In genomic region chrX:73891551-73892152, GRCm38 (mm10) we compare ENCODE assay signal across 37 mouse cellular contexts. TPM values are rescaled to one million over a fixed set of nuclear protein-coding genes. Genes with fewer than 3 reads are reported as not detected.
DNase-seq lines count a peak whose midpoint lies in the region; ATAC-seq and TF ChIP-seq lines count a peak whose summit lies in the region.
"Had no signal": no experiment of that assay in that cellular context is flagged by ENCODE, and none has a peak within 500 bp of the region (broad histone marks: within the 10 kb centered on the region; RNA-seq: fewer than 3 reads in every experiment).

Gene Avpr2, plus strand, starts transcription at chrX:73892102.

- intact Hi-C loops in left cerebral cortex, postnatal 36 days (cut with DNase I): no loop called here

- H3K4me2 ChIP-seq in kidney, embryonic 15.5 days: no peak within 1 kb of the TSS
- H3K4me2 ChIP-seq in stomach, postnatal 0 days (replicated peaks; ENCODE audit: low read depth): no peak within 1 kb of the TSS
- H3K4me2 ChIP-seq: limb, embryonic 12.5 days; liver, embryonic 15.5 days; lung, embryonic 15.5 days; midbrain, embryonic 11.5 days; stomach, embryonic 15.5 days had no signal

- TF ChIP-seq CTCF in stomach, postnatal 0 days (IDR thresholded peaks at IDR 0.05; ENCODE audit: low read depth): no peak

- H3K9ac ChIP-seq in kidney, embryonic 15.5 days: no peak within 1 kb of the TSS
- H3K9ac ChIP-seq in stomach, postnatal 0 days (ENCODE audit: low read length): no peak within 1 kb of the TSS
- H3K9ac ChIP-seq: limb, embryonic 12.5 days; liver, embryonic 15.5 days; lung, embryonic 15.5 days; stomach, embryonic 15.5 days had no signal

- 0 out of 2 replicates have a peak, but pooled peaks have one; percentile 18 for ATAC-seq in kidney, embryonic 15.5 days (replicated peaks; ENCODE audit: low FRiP score)
- peak; percentile 61; the same call in 1 of the 2 replicates for ATAC-seq in stomach, postnatal 0 days (ENCODE audit: low FRiP score, low TSS enrichment)
- ATAC-seq: CD4-positive, CD25-positive, alpha-beta regulatory T cell, adult 4 months; forebrain, embryonic 16.5 days; hindbrain, embryonic 16.5 days; midbrain, embryonic 16.5 days had no signal

- peak within 1 kb of the TSS; percentile 13; the same call in 1 of the 2 replicates for H3K27ac ChIP-seq in kidney, embryonic 15.5 days
- no peak within 1 kb of the TSS for H3K27ac ChIP-seq in stomach, postnatal 0 days (replicated peaks)
- H3K27ac ChIP-seq: hindbrain, embryonic 10.5 days; limb, embryonic 12.5 days; liver, embryonic 15.5 days; lung, embryonic 15.5 days; stomach, embryonic 15.5 days had no signal

- 0 out of 2 replicates have a peak, but pooled peaks cover 6% of the 10 kb centered on the region for H3K27me3 ChIP-seq in kidney, embryonic 15.5 days
- H3K27me3 ChIP-seq in stomach, postnatal 0 days (ENCODE audit: control insufficient read depth, insufficient read depth, low read length): no peaks in the 10 kb centered on the region
- H3K27me3 ChIP-seq: lung, embryonic 15.5 days; stomach, embryonic 15.5 days had no signal

- H3K4me3 ChIP-seq in kidney, embryonic 15.5 days (replicated peaks): no peak within 1 kb of the TSS
- no peak within 1 kb of the TSS for H3K4me3 ChIP-seq in stomach, postnatal 0 days (ENCODE audit: low read depth, low read length)
- H3K4me3 ChIP-seq: erythroblast, embryonic 14.5 days; hindbrain, embryonic 10.5 days; limb, embryonic 12.5 days; liver, embryonic 15.5 days; lung, embryonic 15.5 days; stomach, embryonic 15.5 days had no signal

- H3K9me3 ChIP-seq in kidney, embryonic 15.5 days (replicated peaks): no peaks in the 10 kb centered on the region
- H3K9me3 ChIP-seq in stomach, postnatal 0 days (ENCODE audit: control insufficient read depth, low read length): no peaks in the 10 kb centered on the region
- H3K9me3 ChIP-seq: hindbrain, embryonic 10.5 days; limb, embryonic 12.5 days; liver, embryonic 15.5 days; lung, embryonic 15.5 days; stomach, embryonic 15.5 days had no signal

- WGBS in kidney, embryonic 15.5 days: 73% methylated on average over 6 of the region's 6 CpGs
- WGBS in stomach, postnatal 0 days: 45% methylated on average over 5 of the region's 6 CpGs

- peak; percentile 37 for DNase-seq in kidney, adult 18-20 months
- peak; percentile 49 to 65 for DNase-seq in kidney, postnatal 25 days
- peak; percentile 43 for DNase-seq in stomach, postnatal 0 days (ENCODE audit: low spot score)
- DNase-seq in spleen, postnatal 14 days (ENCODE audit: low spot score in 2 of 2): no peak
- DNase-seq in left cerebral cortex, postnatal 36 days (ENCODE audit: low spot score in 2 of 2): no peak
- no peak for DNase-seq in right cerebral cortex, postnatal 25 days
- DNase-seq: adrenal gland, postnatal 25 days; cerebellum, adult 11-12 months; cerebellum, adult 9-11 months; heart, postnatal 14 days; lung, postnatal 36 days; right cerebral cortex, postnatal 4 days; thymus, adult 18-20 months; thymus, postnatal 25 days had no signal

- TF ChIP-seq EP300 in stomach, postnatal 0 days (optimal IDR thresholded peaks at IDR 0.05): no peak

- no peaks in the 10 kb centered on the region for H3K4me1 ChIP-seq in kidney, embryonic 15.5 days
- no peaks in the 10 kb centered on the region for H3K4me1 ChIP-seq in stomach, postnatal 0 days (replicated peaks; ENCODE audit: control insufficient read depth, insufficient read depth)
- H3K4me1 ChIP-seq: hindbrain, embryonic 10.5 days; limb, embryonic 12.5 days; liver, embryonic 15.5 days; lung, embryonic 15.5 days; stomach, embryonic 15.5 days had no signal

- no peaks in the 10 kb centered on the region for H3K36me3 ChIP-seq in kidney, embryonic 15.5 days
- no peaks in the 10 kb centered on the region for H3K36me3 ChIP-seq in stomach, postnatal 0 days (ENCODE audit: control insufficient read depth, insufficient read depth, low read length)
- H3K36me3 ChIP-seq: hindbrain, embryonic 10.5 days; limb, embryonic 12.5 days; liver, embryonic 15.5 days; lung, embryonic 15.5 days; stomach, embryonic 15.5 days had no signal

RNA-seq across cellular contexts. Expression of gene Avpr2, which starts in this region (rescaled TPM):
- polyA plus RNA-seq in kidney, embryonic 15.5 days (2015; fragmentation: Nextera tagmentation; extraction: Ambion mirVana): 5.8 and 6.2 TPM in 2 replicates
- polyA plus RNA-seq in stomach, postnatal 0 days (2015; fragmentation: Nextera tagmentation; extraction: Ambion mirVana): 0.42 and 0.67 TPM in 2 replicates
- not detected for total RNA-seq in left cerebral cortex, postnatal 36 days (2021)
- total RNA-seq: adrenal gland, adult 18-20 months; adrenal gland, postnatal 25 days; gastrocnemius, adult 8-10 months; heart, adult 8-10 months; heart, postnatal 14 days; left cerebral cortex, postnatal 10 days; liver, adult 2 months had no signal
- polyA plus RNA-seq: cortical plate, adult 2 months; embryonic facial prominence, embryonic 14.5 days; erythroblast, embryonic 14.5 days; forebrain, embryonic 11.5 days; gonadal fat pad, adult 2 months; heart, embryonic 14.5 days; liver, adult 2 months; midbrain, embryonic 11.5 days; neural tube, embryonic 11.5 days had no signal

Comparison
In these comparisons a context has a peak if more than half of its experiments do, and no peak if none do; other contexts are left out.
1. Peak in DNase-seq and ATAC-seq in stomach, postnatal 0 days; RNA of the gene not detected or under 1 TPM.
2. DNase-seq: peak in kidney, adult 18-20 months (single experiment) and kidney, postnatal 25 days (2 of 2); none in spleen, postnatal 14 days (0 of 2), left cerebral cortex, postnatal 36 days (0 of 2) and right cerebral cortex, postnatal 25 days (single experiment).